Mouse (Mus musculus) right cerebral cortex, postnatal 14 days (tissue): ENCODE results near the gene Mmp20.

Experiments
- DNase-seq: peaks from one replicate; pipeline ENCODE4 v3.0.0; 2022

Gene Mmp20

GRCm38 (mm10) chr9:7627931-7628330 lies at the start of gene Mmp20:
Gene Mmp20, plus strand, starts transcription at chr9:7628231.
- no peak for DNase-seq

- DNase-seq: no peak
Observed at GRCm38 (mm10) chr9:7590063-7590462, 38.0 kb upstream of the Mmp20 start.

GRCm38 (mm10) chr9:7593272-7593812 lies 34.7 kb upstream of the Mmp20 start:
- no peak for DNase-seq

- peak; percentile 63 for DNase-seq
Observed at GRCm38 (mm10) chr9:7594816-7595540, 33.1 kb upstream of the Mmp20 start.

- peak; percentile 75 for DNase-seq
Observed at GRCm38 (mm10) chr9:7602982-7603742, 24.9 kb upstream of the Mmp20 start.

- DNase-seq: no peak
Observed at GRCm38 (mm10) chr9:7604005-7604404, 24.0 kb upstream of the Mmp20 start.

- no peak for DNase-seq
Observed at GRCm38 (mm10) chr9:7605638-7606037, 22.4 kb upstream of the Mmp20 start.

GRCm38 (mm10) chr9:7622582-7622981 lies 5.4 kb upstream of the Mmp20 start:
- no peak for DNase-seq

GRCm38 (mm10) chr9:7633936-7634335 lies 5.9 kb downstream of the Mmp20 start:
- no peak for DNase-seq

GRCm38 (mm10) chr9:7647901-7648300 lies 19.9 kb downstream of the Mmp20 start:
- DNase-seq: no peak

- no peak for DNase-seq
Observed at GRCm38 (mm10) chr9:7650397-7651180, 22.6 kb downstream of the Mmp20 start.

- no peak for DNase-seq
Observed at GRCm38 (mm10) chr9:7652351-7653085, 24.5 kb downstream of the Mmp20 start.

- no peak for DNase-seq
Observed at GRCm38 (mm10) chr9:7657946-7658345, 29.9 kb downstream of the Mmp20 start.

GRCm38 (mm10) chr9:7659469-7660020 lies 31.5 kb downstream of the Mmp20 start:
- no peak for DNase-seq

GRCm38 (mm10) chr9:7661371-7661770 lies 33.3 kb downstream of the Mmp20 start:
- no peak for DNase-seq

GRCm38 (mm10) chr9:7669674-7670073 lies 41.6 kb downstream of the Mmp20 start:
- no peak for DNase-seq

GRCm38 (mm10) chr9:7672985-7673384 lies 45.0 kb downstream of the Mmp20 start:
- DNase-seq: no peak

- DNase-seq: no peak
Observed at GRCm38 (mm10) chr9:7678154-7678837, 50.3 kb downstream of the Mmp20 start.

GRCm38 (mm10) chr9:7682081-7682618 lies 54.1 kb downstream of the Mmp20 start:
- no peak for DNase-seq

- DNase-seq: no peak
Observed at GRCm38 (mm10) chr9:7686024-7686423, 58.0 kb downstream of the Mmp20 start.

GRCm38 (mm10) chr9:7689799-7690198 lies 61.8 kb downstream of the Mmp20 start:
- no peak for DNase-seq
